Mouse (Mus musculus) kidney, postnatal 0 days (tissue): Measurements from ENCODE around the gene Olfr685. TPM values are rescaled to one million over a fixed set of nuclear protein-coding genes. Genes with fewer than 3 reads are reported as not detected.

ENCODE experiments used
- ATAC-seq: fragments of 200-750 bp; cut with Nextera tagmentation; replicated peaks from 2 replicates; pipeline ENCODE4 v1.8.0; 2017; ENCODE audit warnings: low read depth, moderate number of reproducible peaks, moderate TSS enrichment, moderate library complexity; ENCODE audit not compliant: low FRiP score
- DNase-seq: peaks from one replicate; pipeline ENCODE4 v3.0.0-alpha.2; 2016; ENCODE audit warnings: low spot score
- H3K27ac ChIP-seq: fragments of 300-500 bp; sonication (generic); 2 replicates; pipeline ENCODE4 v1.5.1; 2014; ENCODE audit warnings: mild to moderate bottlenecking
- H3K27me3 ChIP-seq: fragments of 300-500 bp; sonication (generic); 2 replicates; pipeline ENCODE4 v1.6.1; 2014; ENCODE audit warnings: low read length, mixed read lengths; ENCODE audit not compliant: insufficient read depth
- H3K36me3 ChIP-seq: fragments of 300-500 bp; sonication (generic); 2 replicates; pipeline ENCODE4 v1.6.1; 2014; ENCODE audit warnings: low read length, mixed read lengths; ENCODE audit not compliant: insufficient read depth
- H3K4me1 ChIP-seq: fragments of 300-500 bp; sonication (generic); replicated peaks from 2 replicates; pipeline ENCODE4 v1.6.1; 2014; ENCODE audit warnings: antibody characterized with exemption, low read length, mixed read lengths; ENCODE audit not compliant: insufficient read depth
- H3K4me2 ChIP-seq: fragments of 300-500 bp; sonication (generic); 2 replicates; pipeline ENCODE4 v1.6.1; 2014; ENCODE audit warnings: mild to moderate bottlenecking, low read length, moderate library complexity, mixed read lengths
- H3K4me3 ChIP-seq: fragments of 300-500 bp; sonication (generic); replicated peaks from 2 replicates; pipeline ENCODE4 v1.5.1; 2014; ENCODE audit warnings: low read depth, low read length
- H3K9ac ChIP-seq: fragments of 300-500 bp; sonication (generic); 2 replicates; pipeline ENCODE4 v1.6.1; 2014; ENCODE audit warnings: low read depth, low read length
- H3K9me3 ChIP-seq: fragments of 300-500 bp; sonication (generic); replicated peaks from 2 replicates; pipeline ENCODE4 v1.6.1; 2016; ENCODE audit warnings: low read length, inconsistent platforms, mixed read lengths
- CTCF ChIP-seq: IDR thresholded peaks from 2 replicates; pipeline ENCODE4 v1.5.1; 2016; ENCODE audit warnings: antibody characterized with exemption, low read depth, mild to moderate bottlenecking, moderate library complexity
- WGBS: fragments of 180-500 bp; shearing (Covaris S2); extraction: QIAGEN DNeasy Blood & Tissue Kit; methylation state at CpG from one replicate; pipeline ENCODE4 v1.1.7; 2014; 5-methylcytosine and 5-hydroxymethylcytosine counted together
- polyA plus RNA-seq: library from polyadenylated mRNA; unstranded; fragments of >200 nt; fragmentation: Nextera tagmentation; extraction: Ambion mirVana; gene quantifications from 2 replicates; pipeline ENCODE4 v1.2.1, GENCODE M21; 2015

Olfr685 gene
- polyA plus RNA-seq, 1 experiment from 2014 or later, result not detected

- no peak for ATAC-seq
- no peak within 1 kb of the TSS for H3K27ac ChIP-seq
- DNase-seq, result no peak
- no peak within 1 kb of the TSS for H3K4me2 ChIP-seq
- no peaks in the 10 kb centered on the region for H3K9me3 ChIP-seq
- no peak within 1 kb of the TSS for H3K9ac ChIP-seq
- no peak for TF ChIP-seq CTCF
- H3K4me3 ChIP-seq, result no peak within 1 kb of the TSS
- no peaks in the 10 kb centered on the region for H3K4me1 ChIP-seq
- no peaks in the 10 kb centered on the region for H3K36me3 ChIP-seq
- no peaks in the 10 kb centered on the region for H3K27me3 ChIP-seq
Measured at GRCm38 (mm10) chr7:105207385-105207784, 21.6 kb upstream of the Olfr685 start, which contains the start of gene Olfr686. Olfr686 (minus strand) TSS chr7:105207485.

- TF ChIP-seq CTCF, result peak; percentile 68
- 52% methylated on average over 4 of the region's 4 CpGs for WGBS
- H3K27me3 ChIP-seq, result no peaks in the 10 kb centered on the region
- DNase-seq (peak; percentile 48), ATAC-seq (no peak)
- H3K9me3 ChIP-seq, result no peaks in the 10 kb centered on the region
- H3K4me2 ChIP-seq, result no peak overlapping the region
- H3K4me1 ChIP-seq, result no peaks in the 10 kb centered on the region
- no peaks in the 10 kb centered on the region for H3K36me3 ChIP-seq
- H3K4me3 ChIP-seq, result no peak overlapping the region
- no peak overlapping the region for H3K27ac ChIP-seq
- H3K9ac ChIP-seq, result no peak overlapping the region
Measured at GRCm38 (mm10) chr7:105170773-105171172, 15.0 kb downstream of the Olfr685 start.

GRCm38 (mm10) chr7:105163553-105163952, 22.3 kb downstream of the Olfr685 start, which contains the start of gene Olfr684:
Olfr684 (minus strand) TSS chr7:105163653.
- H3K36me3 ChIP-seq, result no peaks in the 10 kb centered on the region
- H3K4me2 ChIP-seq, result no peak within 1 kb of the TSS
- no peak within 1 kb of the TSS for H3K9ac ChIP-seq
- WGBS, result 74% methylated on average over 1 of the region's 1 CpGs
- H3K27me3 ChIP-seq, result no peaks in the 10 kb centered on the region
- ATAC-seq (no peak), DNase-seq (no peak)
- H3K4me1 ChIP-seq, result no peaks in the 10 kb centered on the region
- H3K9me3 ChIP-seq, result no peaks in the 10 kb centered on the region
- no peak for TF ChIP-seq CTCF
- no peak within 1 kb of the TSS for H3K27ac ChIP-seq
- no peak within 1 kb of the TSS for H3K4me3 ChIP-seq

GRCm38 (mm10) chr7:105146912-105147311, 38.9 kb downstream of the Olfr685 start, which contains the start of gene Olfr683:
Olfr683 (minus strand) TSS chr7:105147012.
- no peak for TF ChIP-seq CTCF
- Histone ChIP-seq H3K9ac (no peak within 1 kb of the TSS), H3K36me3 (no peaks in the 10 kb centered on the region), H3K4me3 (no peak within 1 kb of the TSS), H3K4me2 (no peak within 1 kb of the TSS), H3K9me3 (no peaks in the 10 kb centered on the region), H3K27me3 (no peaks in the 10 kb centered on the region), H3K27ac (no peak within 1 kb of the TSS), H3K4me1 (no peaks in the 10 kb centered on the region)
- WGBS, result 71% methylated on average over 1 of the region's 1 CpGs
- ATAC-seq, result no peak
- DNase-seq, result no peak

- 74% methylated on average over 2 of the region's 2 CpGs for WGBS
- Histone ChIP-seq H3K4me3 (no peak overlapping the region), H3K4me2 (no peak overlapping the region), H3K27ac (no peak overlapping the region), H3K27me3 (no peaks in the 10 kb centered on the region), H3K4me1 (no peaks in the 10 kb centered on the region), H3K36me3 (no peaks in the 10 kb centered on the region), H3K9ac (no peak overlapping the region), H3K9me3 (no peaks in the 10 kb centered on the region)
- DNase-seq (no peak), ATAC-seq (no peak)
- TF ChIP-seq CTCF, result no peak
Measured at GRCm38 (mm10) chr7:105141275-105141674, 44.5 kb downstream of the Olfr685 start.

Other genes starting within 250 kb of the Olfr685 start
- not detected in 2 replicates for gene Olfr670, start 223.4 kb downstream of the Olfr685 start, polyA plus RNA-seq
- gene Olfr671, start 206.9 kb downstream of the Olfr685 start, polyA plus RNA-seq, result not detected in 2 replicates
- not detected in 2 replicates for gene Olfr672, start 184.0 kb downstream of the Olfr685 start, polyA plus RNA-seq
- not detected in 2 replicates for gene Olfr675, start 157.6 kb downstream of the Olfr685 start, polyA plus RNA-seq
- gene Olfr676, start 153.3 kb downstream of the Olfr685 start, polyA plus RNA-seq, result not detected in 2 replicates
- gene Olfr677, start 134.6 kb downstream of the Olfr685 start, polyA plus RNA-seq, result not detected in 2 replicates
- gene Olfr678, start 121.5 kb downstream of the Olfr685 start, polyA plus RNA-seq, result not detected in 2 replicates
- gene Olfr679, start 104.8 kb downstream of the Olfr685 start, polyA plus RNA-seq, result not detected in 2 replicates
- not detected in 2 replicates for gene Olfr680-ps1, start 93.2 kb downstream of the Olfr685 start, polyA plus RNA-seq
- gene Olfr681, start 69.2 kb downstream of the Olfr685 start, polyA plus RNA-seq, result not detected in 2 replicates
- gene Olfr683, start 39.0 kb downstream of the Olfr685 start, polyA plus RNA-seq, result not detected in 2 replicates
- not detected in 2 replicates for gene Olfr684, start 22.4 kb downstream of the Olfr685 start, polyA plus RNA-seq
- gene Olfr686, start 21.5 kb upstream of the Olfr685 start, polyA plus RNA-seq, result not detected in 2 replicates
- not detected in 2 replicates for gene Olfr688, start 102.1 kb upstream of the Olfr685 start, polyA plus RNA-seq
- not detected in 2 replicates for gene Olfr689, start 125.2 kb upstream of the Olfr685 start, polyA plus RNA-seq
- not detected in 2 replicates for gene Olfr690, start 148.1 kb upstream of the Olfr685 start, polyA plus RNA-seq
- gene Olfr691, start 156.3 kb upstream of the Olfr685 start, polyA plus RNA-seq, result not detected in 2 replicates
- gene Olfr692, start 182.2 kb upstream of the Olfr685 start, polyA plus RNA-seq, result not detected in 2 replicates
- gene Gm5901, start 189.0 kb upstream of the Olfr685 start, polyA plus RNA-seq, result not detected in 2 replicates
- 28.0 and 33.2 TPM in 2 replicates for gene Fam160a2, start 214.0 kb upstream of the Olfr685 start, polyA plus RNA-seq
- gene Cnga4, start 218.6 kb upstream of the Olfr685 start, polyA plus RNA-seq, result 0.05 TPM in 1 of 2 replicates, not detected in the other
- gene Cckbr, start 239.7 kb upstream of the Olfr685 start, polyA plus RNA-seq, result 0.59 and 0.62 TPM in 2 replicates